Mouse (Mus musculus) spleen, adult 2 months (tissue): ENCODE measurements at regions not wholly inside any gene's neighbourhood (a gene's known extent, or its start where the extent isn't known, plus 50 kb on each side); places are given as distances from the start of the nearest gene placed in this dataset.
A peak's percentile ranks its signal among the peaks of the same experiment; 100 is the strongest.

ENCODE experiments used
- DNase-seq, 2 experiments: peaks; one replicate each; pipeline versions ENCODE4 v3.0.0 to v3.0.0-alpha.2; 2012 to 2021; ENCODE audit warnings: low spot score in 2 of 2, low read depth in 1 of 2
- H3K27ac ChIP-seq: fragments of 200-500 bp; 2 replicates; pipeline ENCODE4 v1.5.1; 2012; ENCODE audit warnings: low read length, inconsistent platforms; ENCODE audit not compliant: insufficient read depth
- H3K27me3 ChIP-seq: fragments of 200-500 bp; 2 replicates; pipeline ENCODE4 v1.6.1; 2012; ENCODE audit warnings: mild to moderate bottlenecking, moderate library complexity, low read length, inconsistent platforms; ENCODE audit not compliant: control insufficient read depth, insufficient read depth
- H3K36me3 ChIP-seq: fragments of 200-500 bp; 2 replicates; pipeline ENCODE4 v1.6.1; 2012; ENCODE audit warnings: mild to moderate bottlenecking, low read length, inconsistent platforms; ENCODE audit not compliant: control insufficient read depth, insufficient read depth
- H3K4me1 ChIP-seq: fragments of 200-500 bp; 2 replicates; pipeline ENCODE4 v1.6.1; 2011; ENCODE audit warnings: inconsistent platforms; ENCODE audit not compliant: control insufficient read depth, insufficient read depth, insufficient read length
- H3K4me3 ChIP-seq: fragments of 200-500 bp; 2 replicates; pipeline ENCODE4 v1.5.1; 2011; ENCODE audit warnings: mild to moderate bottlenecking, inconsistent platforms; ENCODE audit not compliant: insufficient read depth, insufficient read length; ENCODE audit errors: extremely low read depth
- CTCF ChIP-seq: fragments of 200-500 bp; IDR thresholded peaks from 2 replicates; pipeline ENCODE4 v1.5.1; 2011; ENCODE audit warnings: mild to moderate bottlenecking, inconsistent platforms; ENCODE audit not compliant: insufficient read depth, insufficient read length, insufficient replicate concordance; ENCODE audit errors: extremely low read depth
- POLR2A ChIP-seq: fragments of 200-500 bp; IDR thresholded peaks from 2 replicates; pipeline ENCODE4 v1.6.1; 2011; ENCODE audit warnings: low read depth, low read length, inconsistent platforms
- WGBS: fragments of 180-500 bp; shearing (Covaris S2); methylation state at CpG from one replicate; pipeline ENCODE4 v1.1.7; 2018; 5-methylcytosine and 5-hydroxymethylcytosine counted together

GRCm38 (mm10) chr15:68431251-68431650, 1930.5 kb upstream of the Lrrc6 start:
- no peak overlapping the region for H3K27ac ChIP-seq
- no peak for DNase-seq
- 23% methylated on average over 2 of the region's 2 CpGs for WGBS
- H3K36me3 ChIP-seq = no peaks in the 10 kb centered on the region
- H3K27me3 ChIP-seq = no peaks in the 10 kb centered on the region
- TF ChIP-seq POLR2A (no peak), CTCF (no peak)
- H3K4me1 ChIP-seq = no peaks in the 10 kb centered on the region
- no peak overlapping the region; the same call in 1 of the 2 replicates for H3K4me3 ChIP-seq

GRCm38 (mm10) chr15:68430486-68430885, 1929.8 kb upstream of the Lrrc6 start:
- no peak overlapping the region for H3K27ac ChIP-seq
- H3K4me3 ChIP-seq = no peak overlapping the region
- TF ChIP-seq POLR2A (no peak), CTCF (no peak)
- H3K4me1 ChIP-seq = no peaks in the 10 kb centered on the region
- no peak for DNase-seq
- H3K36me3 ChIP-seq = no peaks in the 10 kb centered on the region
- 69% methylated on average over 4 of the region's 4 CpGs for WGBS
- H3K27me3 ChIP-seq = no peaks in the 10 kb centered on the region

GRCm38 (mm10) chr15:68428444-68429228, 1927.9 kb upstream of the Lrrc6 start:
- WGBS = 16% methylated on average over 6 of the region's 6 CpGs
- no peak overlapping the region for H3K27ac ChIP-seq
- no peak overlapping the region for H3K4me3 ChIP-seq
- no peaks in the 10 kb centered on the region for H3K36me3 ChIP-seq
- TF ChIP-seq POLR2A (no peak), CTCF (no peak)
- no peak for DNase-seq
- H3K4me1 ChIP-seq = no peaks in the 10 kb centered on the region
- no peaks in the 10 kb centered on the region for H3K27me3 ChIP-seq

- WGBS = 48% methylated on average over 1 of the region's 1 CpGs
Observed at GRCm38 (mm10) chr15:68417142-68417541, 1916.4 kb upstream of the Lrrc6 start.

GRCm38 (mm10) chr15:68415401-68415925, 1914.8 kb upstream of the Lrrc6 start:
- TF ChIP-seq CTCF (peak; percentile 30; the same call in 1 of the 2 replicates), POLR2A (no peak)
- 31% methylated on average over 3 of the region's 3 CpGs for WGBS
- Histone ChIP-seq H3K36me3 (no peaks in the 10 kb centered on the region), H3K4me3 (no peak overlapping the region), H3K4me1 (no peaks in the 10 kb centered on the region), H3K27ac (no peak overlapping the region), H3K27me3 (no peaks in the 10 kb centered on the region)
- DNase-seq = peak in 1 of 2 experiments; percentile 11

More at GRCm38 (mm10) chr15:68417142-68417541, 1916.4 kb upstream of the Lrrc6 start:
- no peak for DNase-seq
- TF ChIP-seq CTCF (no peak), POLR2A (no peak)
- Histone ChIP-seq H3K27me3 (no peaks in the 10 kb centered on the region), H3K4me1 (no peaks in the 10 kb centered on the region), H3K4me3 (no peak overlapping the region), H3K27ac (no peak overlapping the region), H3K36me3 (no peaks in the 10 kb centered on the region)

GRCm38 (mm10) chr15:68414047-68414446, 1913.3 kb upstream of the Lrrc6 start:
- Histone ChIP-seq H3K27me3 (no peaks in the 10 kb centered on the region), H3K4me1 (no peaks in the 10 kb centered on the region), H3K36me3 (no peaks in the 10 kb centered on the region), H3K27ac (no peak overlapping the region), H3K4me3 (no peak overlapping the region)
- no peak for DNase-seq
- WGBS = 41% methylated on average over 4 of the region's 4 CpGs
- no peak for TF ChIP-seq CTCF
- no peak for TF ChIP-seq POLR2A

- 77% methylated on average over 2 of the region's 2 CpGs for WGBS
- Histone ChIP-seq H3K4me1 (no peaks in the 10 kb centered on the region), H3K27me3 (no peaks in the 10 kb centered on the region), H3K36me3 (no peaks in the 10 kb centered on the region), H3K4me3 (no peak overlapping the region), H3K27ac (no peak overlapping the region)
- TF ChIP-seq CTCF (no peak), POLR2A (no peak)
- no peak for DNase-seq
Observed at GRCm38 (mm10) chr15:68412697-68413096, 1912.0 kb upstream of the Lrrc6 start.
